Mouse (Mus musculus): ENCODE data around the gene Wnt9a.
A peak's percentile ranks its signal among the peaks of the same experiment; 100 is the strongest.
"Not testable (repeated sequence)": the region's sequence is repeated elsewhere in the genome, so short reads cannot be mapped to it uniquely, and the experiment has no call there.

Wnt9a gene

DNA sequence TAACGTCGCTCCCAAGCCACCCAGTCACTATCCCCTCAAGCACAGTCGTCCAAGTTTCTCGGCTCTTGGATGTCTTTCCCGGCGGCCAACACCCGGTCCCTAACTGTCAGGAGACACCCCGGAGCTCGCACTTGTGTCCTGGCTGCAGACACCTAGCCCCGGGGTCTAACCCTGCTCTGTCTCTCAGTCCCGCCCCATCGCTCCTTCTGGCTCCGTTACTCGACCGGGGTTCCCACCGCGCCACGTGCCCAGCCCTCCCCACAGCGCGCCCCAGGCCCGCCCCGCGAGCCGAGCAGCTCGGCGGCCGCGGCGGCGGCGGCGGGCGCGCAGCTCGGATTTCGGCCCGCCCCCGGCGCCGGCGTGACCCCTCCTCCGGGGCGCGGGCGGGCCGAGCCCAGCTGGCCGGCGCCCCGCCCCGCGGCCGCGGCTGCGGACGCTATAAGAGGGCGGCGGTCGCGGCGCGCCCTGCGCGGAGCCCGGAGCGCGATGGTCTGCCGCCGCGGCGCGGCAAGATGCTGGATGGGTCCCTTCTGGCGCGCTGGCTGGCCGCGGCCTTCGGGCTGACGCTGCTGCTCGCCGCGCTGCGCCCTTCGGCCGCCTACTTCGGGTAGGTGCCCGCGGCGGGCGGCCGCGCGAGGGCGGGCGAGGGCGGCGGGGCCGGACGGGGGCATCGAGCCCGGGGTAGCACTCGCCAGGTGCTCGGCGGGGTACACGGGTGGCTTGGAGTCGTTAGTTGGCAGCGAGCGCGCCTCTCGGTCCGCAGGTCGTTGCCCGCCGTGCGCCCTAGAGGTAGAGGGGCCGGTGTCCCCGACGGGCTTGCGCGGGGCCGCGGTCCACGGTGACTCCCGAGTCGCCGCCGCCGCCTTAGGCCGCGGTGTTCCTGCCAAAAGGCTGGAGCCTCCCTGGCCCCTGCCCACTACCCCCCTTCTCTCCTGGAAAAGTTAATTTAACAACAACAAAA, at the start of gene Wnt9a:
TSS of gene Wnt9a (plus strand) at position 468 of the 961 bp plus-strand sequence.
- DNase-seq, result peak; percentile 42

GRCm38 (mm10) chr11:59259647-59260046, 47.1 kb upstream of the Wnt9a start:
- DNase-seq, result peak; percentile 30

DNA sequence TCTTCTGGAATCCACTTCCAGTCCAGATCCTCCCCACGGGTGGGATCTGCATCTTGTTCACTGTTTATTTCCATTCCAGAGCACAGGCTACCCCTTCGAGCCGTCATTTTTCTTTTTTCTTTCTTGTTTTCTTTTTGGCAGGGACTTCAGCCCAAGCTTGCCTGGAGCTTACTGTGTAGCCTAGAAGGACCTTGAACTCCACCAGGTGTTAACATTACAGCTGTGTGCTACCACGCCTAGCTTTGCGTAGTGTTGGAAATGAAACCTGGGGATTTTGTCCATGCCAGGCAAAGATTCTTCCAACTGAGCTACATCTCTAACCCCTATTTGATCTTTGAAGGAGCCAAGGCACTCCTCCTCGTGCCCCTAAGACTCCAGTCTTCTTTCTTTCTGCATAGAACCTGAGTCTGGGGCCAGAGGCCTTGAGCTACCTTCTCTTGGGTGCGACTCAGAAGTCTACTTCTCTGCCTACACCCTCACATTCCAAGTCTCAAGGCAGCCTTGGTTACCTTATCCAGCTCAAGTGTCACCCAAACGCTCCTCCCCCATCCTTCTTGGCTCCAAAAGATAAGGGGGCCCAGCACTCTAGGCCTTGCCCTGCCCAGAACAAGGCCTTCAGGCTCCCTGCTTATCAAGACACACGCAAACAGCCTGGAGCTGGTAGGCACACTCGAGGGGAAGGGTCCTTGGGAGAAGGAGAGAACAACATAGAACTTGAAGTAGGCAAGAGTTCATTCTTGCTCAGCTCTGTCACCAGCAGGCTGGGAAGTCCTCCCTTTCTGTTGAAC, 45.8 kb upstream of the Wnt9a start:
- peak; percentile 91 for DNase-seq

- no peak for DNase-seq
Measured at GRCm38 (mm10) chr11:59262308-59262707, 44.4 kb upstream of the Wnt9a start.

GRCm38 (mm10) chr11:59263870-59264563, 42.7 kb upstream of the Wnt9a start:
- DNase-seq, result peak; percentile 56

DNA sequence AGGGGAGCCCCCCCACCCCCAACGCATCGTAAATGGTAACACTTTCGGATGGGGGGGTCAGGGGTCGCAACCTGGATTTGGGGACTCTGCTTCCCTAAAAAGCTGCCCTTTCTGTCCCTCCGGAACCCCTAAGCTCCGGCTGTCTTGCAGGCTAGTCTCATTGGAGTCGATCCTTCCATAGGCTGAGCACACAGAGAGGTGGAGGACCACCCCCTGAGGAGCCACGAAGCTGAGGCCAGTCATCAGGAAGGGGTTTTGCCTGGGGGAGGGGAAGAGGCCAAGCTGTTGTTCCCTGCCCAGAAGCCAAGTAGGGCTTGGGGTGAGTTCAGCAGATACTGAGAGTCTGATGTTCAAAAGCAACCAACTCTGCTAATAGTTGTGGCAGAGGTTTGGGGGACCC, 42.1 kb upstream of the Wnt9a start:
- no peak for DNase-seq

DNA sequence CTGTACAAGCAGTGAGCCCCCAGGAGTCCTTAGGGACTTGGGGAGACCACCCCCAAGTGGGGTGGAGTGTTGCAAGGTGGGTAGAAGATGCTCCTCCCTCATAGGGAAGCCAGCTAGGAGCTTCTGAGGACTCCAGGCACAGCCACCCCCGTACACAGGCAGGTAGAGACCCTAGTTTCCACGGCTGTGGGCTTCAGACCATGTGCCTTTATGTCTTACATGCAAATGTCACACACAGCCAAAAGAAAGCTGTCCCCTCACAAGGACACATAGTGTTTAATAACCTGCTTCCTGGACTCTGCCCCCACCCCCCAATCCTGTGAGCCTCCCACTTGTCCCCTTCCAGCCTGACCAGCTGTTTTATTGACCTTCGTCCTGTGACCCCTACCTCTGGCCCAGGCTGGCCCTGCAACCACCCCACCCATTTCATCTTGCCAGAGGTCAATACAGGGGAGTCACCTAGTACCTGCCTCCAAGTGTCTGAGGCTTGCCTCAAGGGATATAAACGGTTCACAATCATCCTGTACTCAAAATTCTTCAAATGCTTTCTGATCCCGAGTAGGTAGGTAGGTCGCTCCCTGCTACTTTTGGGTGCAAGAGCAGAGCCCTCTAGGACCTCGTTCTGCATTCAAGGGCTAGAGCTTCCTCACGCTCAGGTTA, 41.4 kb upstream of the Wnt9a start:
- no peak for DNase-seq

DNA sequence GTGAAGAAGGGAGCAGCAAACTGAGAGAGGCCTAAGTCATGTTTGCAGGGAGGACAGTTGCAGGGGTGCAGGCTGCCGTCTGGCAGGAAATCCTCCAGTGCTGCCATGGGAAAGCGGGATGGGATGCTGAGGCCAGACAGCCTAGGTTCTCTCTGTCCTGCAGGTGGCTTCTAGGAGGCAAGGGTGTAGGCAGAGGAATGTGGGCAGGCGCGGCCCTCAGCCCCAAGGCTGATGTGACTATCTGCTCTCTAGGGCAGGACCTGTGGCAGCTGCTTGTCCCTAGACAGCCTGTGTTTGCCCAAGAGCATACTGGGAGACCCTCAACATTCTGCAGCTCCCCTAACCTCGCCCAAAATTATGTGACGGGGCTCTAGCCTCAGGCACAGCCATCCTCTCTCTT, 40.0 kb upstream of the Wnt9a start:
- no peak for DNase-seq

DNA sequence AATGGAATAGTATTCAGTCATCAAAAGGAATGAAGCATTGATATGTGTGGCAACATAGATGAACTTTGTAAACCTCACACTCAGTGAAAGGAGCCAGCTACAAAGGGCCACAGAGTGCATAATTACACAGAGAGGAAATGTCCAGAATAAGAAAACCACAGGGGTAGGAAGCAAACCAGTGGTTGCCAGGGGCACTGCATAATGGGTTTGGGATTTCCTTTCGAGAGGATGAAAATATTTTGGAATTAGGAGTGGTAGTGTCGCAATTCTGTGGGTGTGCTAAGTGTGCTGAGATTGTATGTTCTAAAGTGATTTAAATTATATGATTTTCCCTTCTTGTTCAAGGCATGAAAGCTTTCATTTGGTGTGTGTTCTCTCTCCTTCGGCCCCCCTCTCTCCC, 32.5 kb upstream of the Wnt9a start:
- DNase-seq, result no peak

- no peak for DNase-seq
Measured at GRCm38 (mm10) chr11:59276877-59277276, 29.9 kb upstream of the Wnt9a start.

GRCm38 (mm10) chr11:59278047-59278446, 28.7 kb upstream of the Wnt9a start:
- no peak for DNase-seq

DNA sequence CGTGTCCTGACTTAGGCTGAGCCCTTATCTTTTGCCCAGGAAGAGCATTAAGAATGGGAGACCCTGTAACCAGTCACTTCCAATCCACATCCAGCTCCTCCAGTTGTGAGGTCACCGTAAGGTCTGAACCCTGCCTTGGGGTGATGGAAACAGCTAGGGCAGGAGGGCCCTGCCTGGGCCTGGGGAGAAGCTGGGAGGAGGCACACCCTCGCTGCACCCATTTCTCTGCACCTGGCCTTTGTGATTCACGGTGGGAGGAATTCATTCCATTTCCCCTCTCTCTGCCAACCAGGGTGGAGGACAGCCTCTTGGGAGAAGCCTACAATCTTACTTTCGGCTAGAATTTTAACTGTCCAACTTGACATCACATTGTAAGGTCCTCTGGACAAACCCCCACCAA, 24.6 kb upstream of the Wnt9a start:
- DNase-seq, result no peak

DNA sequence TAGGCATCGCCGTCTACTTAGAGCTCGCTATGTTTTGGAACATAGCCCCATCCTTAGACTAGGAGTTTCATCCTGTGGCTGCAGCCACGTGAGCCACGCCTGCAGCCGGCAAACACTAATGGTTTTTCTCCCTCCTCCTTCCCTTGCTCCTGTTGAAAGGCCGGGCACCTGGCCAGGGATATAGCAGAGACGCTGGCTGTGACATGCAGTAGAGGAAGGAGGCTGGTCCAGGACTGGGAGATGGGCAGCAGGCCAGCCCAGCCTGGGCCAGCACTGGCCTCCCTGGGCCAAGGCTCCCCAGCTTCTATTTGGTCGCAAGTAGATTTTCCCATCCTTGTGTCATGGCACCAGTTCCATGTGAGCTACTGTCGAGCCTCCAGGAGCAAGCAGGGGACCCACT, 23.8 kb upstream of the Wnt9a start:
- no peak for DNase-seq

DNA sequence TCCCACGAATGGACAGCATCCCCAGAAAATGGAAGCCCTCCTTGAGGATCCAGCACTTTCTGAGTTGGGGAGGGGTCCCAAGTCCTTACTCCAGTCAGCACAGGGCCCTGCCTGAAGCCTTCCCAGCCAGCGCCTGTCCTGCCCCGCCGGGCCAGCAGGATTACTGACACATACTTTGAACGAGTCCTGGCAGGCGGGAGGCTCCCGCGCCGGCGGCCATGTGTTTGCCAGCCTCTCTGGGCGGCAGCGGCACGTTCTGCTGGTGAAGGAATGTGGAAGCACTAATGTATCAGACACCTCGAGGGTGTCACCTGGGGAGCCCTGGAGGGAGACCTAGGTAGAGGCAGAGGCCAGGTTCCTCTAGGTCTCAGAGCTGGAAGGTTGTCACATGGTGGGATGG, 22.6 kb upstream of the Wnt9a start:
- no peak for DNase-seq

DNA sequence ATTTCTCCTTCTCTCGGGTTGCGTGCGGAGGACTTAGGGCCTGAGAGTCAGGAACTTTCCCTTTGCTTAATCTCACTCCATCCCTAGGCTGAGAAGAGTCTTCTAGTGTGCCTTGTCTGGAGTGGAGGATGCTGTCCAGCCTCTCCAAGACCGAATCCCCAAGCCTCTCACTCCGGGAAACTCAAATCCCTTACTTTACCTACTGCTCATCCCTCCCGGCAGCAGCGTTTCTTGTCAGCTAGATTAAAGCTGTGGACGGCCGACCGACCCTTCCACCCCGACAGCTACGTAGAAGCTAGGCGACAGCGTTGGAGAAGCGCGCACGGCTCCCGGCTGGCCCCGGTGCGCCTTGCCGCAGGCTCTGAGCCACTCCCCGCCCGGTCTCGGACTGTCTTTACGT, 17.0 kb upstream of the Wnt9a start:
- no peak for DNase-seq

- no peak for DNase-seq
Measured at GRCm38 (mm10) chr11:59290702-59291303, 15.9 kb upstream of the Wnt9a start, which contains the start of gene Wnt3a. Gene Wnt3a, minus strand, starts transcription at chr11:59290752.

DNA sequence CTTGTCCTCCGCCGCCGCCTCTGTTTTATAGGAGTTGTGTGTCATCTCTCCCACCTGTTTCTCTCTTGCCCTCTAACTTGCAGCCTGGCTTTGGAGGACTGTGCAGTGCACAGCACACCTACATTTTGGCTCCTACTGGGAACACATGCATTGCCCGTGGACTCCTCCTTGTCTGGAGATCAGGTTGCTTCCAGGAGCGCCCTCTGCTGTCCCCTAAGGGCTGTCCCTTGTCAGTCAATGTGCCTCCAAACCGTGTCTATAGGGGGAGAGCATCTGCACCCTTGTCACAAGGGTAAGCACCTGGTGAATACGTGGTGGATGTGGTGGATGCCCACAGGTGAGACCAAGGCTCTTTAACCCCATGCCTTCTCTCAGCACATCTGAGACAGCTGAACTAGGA, 13.1 kb upstream of the Wnt9a start:
- DNase-seq, result peak; percentile 77

DNA sequence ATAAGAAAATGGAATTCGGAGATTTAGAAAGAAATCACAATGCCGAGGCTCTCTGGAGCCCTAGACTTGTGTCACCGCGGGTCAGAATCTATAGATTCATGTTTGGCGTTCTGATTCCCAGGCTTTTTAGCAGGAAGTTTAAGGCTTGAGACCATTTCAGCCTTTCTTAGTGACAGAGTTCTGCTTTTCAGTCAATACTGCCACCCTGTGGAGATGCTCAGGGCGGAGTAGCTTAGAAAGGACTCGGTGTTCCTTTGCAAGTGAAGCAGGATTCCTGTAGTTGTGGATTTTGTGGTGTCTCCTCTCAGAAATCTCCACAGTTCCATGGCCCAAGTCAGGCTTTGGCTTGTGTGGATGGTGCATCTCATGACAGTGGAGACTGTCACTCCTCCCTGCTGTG, 8.8 kb upstream of the Wnt9a start:
- DNase-seq, result peak; percentile 50

GRCm38 (mm10) chr11:59300185-59300584, 6.5 kb upstream of the Wnt9a start:
- DNase-seq, result no peak

- DNase-seq, result not testable (repeated sequence)
Measured at GRCm38 (mm10) chr11:59301053-59301452, 5.7 kb upstream of the Wnt9a start.

DNA sequence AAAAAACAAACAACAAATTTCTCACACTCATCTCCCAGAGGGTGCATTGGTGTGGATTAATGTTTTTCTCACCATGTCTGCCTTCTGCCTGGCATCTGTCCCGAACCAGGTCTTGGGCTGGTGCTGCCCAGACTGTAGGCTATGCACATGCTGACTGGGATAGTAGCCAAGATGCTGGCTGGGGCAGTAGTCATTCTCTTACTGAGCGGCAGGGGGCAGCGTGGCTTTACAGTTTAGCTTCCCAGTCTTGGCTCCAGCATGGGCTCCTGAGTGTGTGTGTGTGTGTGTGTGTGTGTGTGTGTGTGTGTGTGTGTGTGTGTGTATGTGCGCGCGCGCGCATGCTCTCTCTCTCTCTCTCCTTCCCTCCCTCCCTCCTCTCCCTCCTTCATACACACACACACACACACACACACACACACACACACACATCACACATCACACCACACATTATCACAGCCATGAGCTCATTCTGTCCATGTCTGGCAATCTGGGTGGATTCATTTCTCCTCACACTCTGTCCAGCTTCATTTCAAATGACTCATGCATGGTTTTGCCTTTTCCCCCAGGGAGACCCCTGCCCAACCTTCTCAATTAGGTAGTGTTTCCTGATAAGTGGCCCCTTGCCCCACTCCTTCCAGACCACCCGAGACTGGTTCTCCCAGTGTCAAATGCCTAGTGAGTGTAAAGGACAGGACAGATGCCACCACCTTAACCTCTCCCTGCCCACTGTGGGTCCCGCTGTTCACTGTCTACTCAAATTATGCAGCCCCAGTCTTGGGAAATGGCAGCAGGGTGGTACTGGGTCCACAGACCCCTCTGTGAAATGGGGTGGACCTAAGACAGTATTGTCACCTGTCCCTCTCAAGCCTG, 3.8 kb upstream of the Wnt9a start:
- peak; percentile 65 for DNase-seq
